Mouse (Mus musculus) cortical plate, adult 2 months (tissue): ENCODE results near the gene Nr2c1. TPM values are rescaled to one million over a fixed set of nuclear protein-coding genes. Genes with fewer than 3 reads are reported as not detected.

Experiments
- H3K27ac ChIP-seq: fragments of 200-500 bp; 2 replicates; pipeline ENCODE4 v1.5.1; 2012; ENCODE audit warnings: low read length, control low read depth, inconsistent platforms; ENCODE audit not compliant: insufficient read depth
- H3K4me1 ChIP-seq: fragments of 200-500 bp; 2 replicates; pipeline ENCODE4 v1.6.1; 2011; ENCODE audit warnings: low read length; ENCODE audit not compliant: control insufficient read depth, insufficient read depth
- H3K4me3 ChIP-seq: fragments of 200-500 bp; 2 replicates; pipeline ENCODE4 v1.5.1; 2011; ENCODE audit warnings: mild to moderate bottlenecking, low read length, control low read depth; ENCODE audit not compliant: insufficient read depth
- CTCF ChIP-seq: fragments of 200-500 bp; IDR thresholded peaks from 2 replicates; pipeline ENCODE4 v1.5.1; 2011; ENCODE audit warnings: mild to moderate bottlenecking, control low read depth, low read length; ENCODE audit not compliant: insufficient read depth; ENCODE audit errors: extremely low read depth
- POLR2A ChIP-seq: fragments of 200-500 bp; IDR thresholded peaks from 2 replicates; pipeline ENCODE4 v1.6.1; 2011; ENCODE audit warnings: mild to moderate bottlenecking, low read length, control low read depth; ENCODE audit not compliant: insufficient read depth; ENCODE audit errors: extremely low read depth
- polyA plus RNA-seq: library from polyadenylated mRNA; depleted of rRNA; stranded (reverse); fragments of >200 nt; gene quantifications from 2 replicates; pipeline ENCODE4 v1.2.3, GENCODE M21; 2012

The Nr2c1 gene
- polyA plus RNA-seq, 1 experiment = 7.1 TPM

DNA sequence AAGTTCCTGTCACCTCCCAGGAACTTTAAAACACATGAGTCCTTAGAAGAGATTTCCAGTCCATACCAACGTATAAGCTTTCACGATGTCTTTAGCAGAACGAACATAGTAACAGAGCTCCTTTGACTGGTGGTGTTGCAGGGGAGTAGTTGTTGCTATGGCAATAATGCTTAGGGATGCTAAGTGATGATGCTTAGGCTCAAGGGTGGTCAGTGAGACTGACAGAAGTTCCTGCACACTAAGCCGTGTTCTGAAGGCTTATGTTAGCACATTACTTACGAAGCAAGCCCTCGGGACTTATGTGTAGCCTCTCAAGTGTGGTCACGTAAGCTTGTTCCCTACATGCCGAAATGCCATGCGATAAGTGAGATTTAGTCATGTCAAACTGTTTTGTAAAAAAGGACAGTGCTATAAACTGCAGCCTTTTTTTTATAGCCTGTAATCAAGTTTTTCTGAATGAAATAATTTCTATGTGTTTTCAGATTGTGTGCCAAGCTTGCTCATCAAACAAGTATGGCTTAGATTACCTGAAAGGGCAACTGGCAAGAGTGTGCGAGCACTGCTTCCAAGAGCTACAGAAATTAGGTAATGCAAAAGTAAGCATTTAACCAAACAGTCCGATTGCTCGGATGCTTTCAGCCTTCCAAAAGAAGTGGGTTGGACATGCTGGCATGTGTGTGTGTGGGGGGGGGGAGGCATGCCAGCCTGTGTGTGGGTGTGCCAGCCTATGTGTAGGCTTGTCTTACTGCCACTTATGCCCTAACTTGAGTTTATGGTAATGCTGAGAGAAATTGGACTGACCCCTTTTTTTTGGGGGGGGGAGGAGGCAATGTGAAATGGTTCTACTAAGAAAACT lies 13.1 kb upstream of the Nr2c1 start:
- TF ChIP-seq CTCF (no peak), POLR2A (no peak)
- H3K4me1 ChIP-seq = 0 out of 2 replicates have a peak, but pooled peaks cover 4% of the 10 kb centered on the region
- no peak overlapping the region for H3K27ac ChIP-seq
- no peak overlapping the region for H3K4me3 ChIP-seq

DNA sequence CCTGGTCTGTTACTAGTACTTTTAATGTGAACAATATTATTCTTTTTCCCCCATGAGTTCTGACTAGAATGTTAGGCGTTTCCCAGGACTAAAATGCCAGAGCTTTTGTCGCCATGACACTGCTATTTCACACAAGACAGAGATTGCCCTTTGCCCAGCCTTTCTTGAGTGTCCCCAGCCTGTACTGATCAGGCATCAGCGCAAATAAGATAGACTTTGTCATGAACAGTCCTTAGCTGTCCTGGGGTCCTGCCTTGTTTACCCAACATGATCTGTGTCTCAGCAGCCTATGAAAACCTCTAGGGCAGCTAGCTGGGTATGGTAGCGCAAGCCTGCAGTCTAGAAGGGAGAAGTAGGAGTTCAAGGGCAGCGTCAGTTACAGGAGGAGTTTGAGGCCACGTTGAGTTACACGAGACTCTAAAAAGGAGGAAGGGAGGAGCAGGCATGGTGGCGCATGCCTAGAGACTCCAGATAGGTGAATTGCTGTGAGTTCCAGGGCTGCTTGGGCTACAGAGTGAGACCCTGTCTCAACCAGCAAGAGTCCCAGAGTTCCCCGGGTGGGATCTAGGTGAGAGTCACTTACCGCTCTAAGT lies 8.8 kb upstream of the Nr2c1 start:
- Histone ChIP-seq H3K4me3 (no peak overlapping the region), H3K4me1 (peaks cover under 1% of the 10 kb centered on the region; the same call in 1 of the 2 replicates), H3K27ac (no peak overlapping the region)
- TF ChIP-seq CTCF = no peak
- no peak for TF ChIP-seq POLR2A

- Histone ChIP-seq H3K4me1 (no peaks in the 10 kb centered on the region; the same call in 1 of the 2 replicates), H3K27ac (no peak overlapping the region), H3K4me3 (no peak overlapping the region)
- TF ChIP-seq POLR2A = no peak
- TF ChIP-seq CTCF = no peak
Observed at GRCm38 (mm10) chr10:94140227-94140931, 7.4 kb upstream of the Nr2c1 start.

DNA sequence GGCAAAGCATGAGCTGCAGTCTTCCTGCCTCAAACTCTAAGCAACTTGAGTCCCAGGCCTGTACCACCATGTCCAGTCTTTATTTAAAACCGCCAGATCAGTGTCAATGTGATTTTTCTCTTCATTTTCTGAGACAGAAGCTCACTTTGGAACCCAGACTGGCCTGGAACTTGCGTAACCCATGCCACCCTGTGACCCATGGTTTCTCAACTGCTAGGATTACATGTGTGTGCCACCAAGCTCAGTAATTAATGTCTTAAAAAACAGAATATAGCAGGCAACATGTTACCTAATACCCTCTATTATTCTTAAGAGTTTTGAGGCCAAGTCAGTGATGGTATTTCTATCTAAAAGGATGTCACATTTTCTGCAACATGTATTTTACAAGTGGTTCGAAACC lies 5.4 kb upstream of the Nr2c1 start:
- Histone ChIP-seq H3K4me3 (no peak overlapping the region), H3K27ac (no peak overlapping the region), H3K4me1 (no peaks in the 10 kb centered on the region; the same call in 1 of the 2 replicates)
- no peak for TF ChIP-seq CTCF
- no peak for TF ChIP-seq POLR2A

- H3K27ac ChIP-seq = no peak overlapping the region
- no peak for TF ChIP-seq CTCF
- TF ChIP-seq POLR2A = no peak
- no peak overlapping the region for H3K4me3 ChIP-seq
- H3K4me1 ChIP-seq = peaks cover 5% of the 10 kb centered on the region; the same call in 1 of the 2 replicates
Observed at GRCm38 (mm10) chr10:94144581-94144980, 3.2 kb upstream of the Nr2c1 start.

- H3K27ac ChIP-seq = no peak overlapping the region
- TF ChIP-seq POLR2A (no peak), CTCF (no peak)
- H3K4me3 ChIP-seq = peak overlapping the region; percentile 100
- H3K4me1 ChIP-seq = 0 out of 2 replicates have a peak, but pooled peaks cover 5% of the 10 kb centered on the region
Observed at GRCm38 (mm10) chr10:94147391-94147755, 450 bp upstream of the Nr2c1 start.

GRCm38 (mm10) chr10:94151488-94151887 lies 3.7 kb downstream of the Nr2c1 start:
- H3K27ac ChIP-seq = no peak overlapping the region
- no peak for TF ChIP-seq POLR2A
- no peak for TF ChIP-seq CTCF
- no peak overlapping the region for H3K4me3 ChIP-seq
- 0 out of 2 replicates have a peak, but pooled peaks cover 5% of the 10 kb centered on the region for H3K4me1 ChIP-seq

- H3K27ac ChIP-seq = no peak overlapping the region
- no peak overlapping the region for H3K4me3 ChIP-seq
- no peak for TF ChIP-seq POLR2A
- no peak for TF ChIP-seq CTCF
- H3K4me1 ChIP-seq = 0 out of 2 replicates have a peak, but pooled peaks cover 4% of the 10 kb centered on the region
Observed at GRCm38 (mm10) chr10:94153841-94154240, 6.0 kb downstream of the Nr2c1 start.

DNA sequence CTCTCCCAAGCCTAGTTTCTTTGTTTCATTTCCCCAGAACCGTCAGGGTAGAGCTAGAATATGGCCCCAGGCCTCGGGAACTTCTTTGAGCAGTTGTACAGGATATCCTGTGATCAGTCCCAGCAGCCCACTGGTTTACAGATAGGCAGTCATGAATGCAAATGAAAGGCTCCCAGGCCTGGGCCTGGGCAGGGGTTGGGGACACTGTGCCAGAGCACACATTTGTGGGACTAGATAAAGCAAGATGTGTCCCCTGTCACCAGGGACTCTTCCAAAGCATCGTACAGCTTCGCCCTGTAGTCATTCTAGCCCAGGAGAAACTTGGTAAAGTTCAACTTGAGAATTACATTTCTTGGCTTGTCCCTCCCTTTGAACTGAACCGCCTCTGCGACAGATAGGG lies 11.1 kb downstream of the Nr2c1 start:
- H3K4me3 ChIP-seq = no peak overlapping the region
- no peaks in the 10 kb centered on the region for H3K4me1 ChIP-seq
- no peak overlapping the region for H3K27ac ChIP-seq
- TF ChIP-seq CTCF = no peak
- TF ChIP-seq POLR2A = no peak

- no peaks in the 10 kb centered on the region for H3K4me1 ChIP-seq
- H3K27ac ChIP-seq = no peak overlapping the region
- no peak overlapping the region for H3K4me3 ChIP-seq
- no peak for TF ChIP-seq POLR2A
- TF ChIP-seq CTCF = no peak
Observed at GRCm38 (mm10) chr10:94159406-94159805, 11.6 kb downstream of the Nr2c1 start.
